Mouse (Mus musculus) embryonic fibroblast, embryonic 13.5 days (primary cell): ENCODE results near the gene Gm3594.
"Not testable (repeated sequence)": the region's sequence is repeated elsewhere in the genome, so short reads cannot be mapped to it uniquely, and the experiment has no call there.

Experiments
- CTCF ChIP-seq: IDR thresholded peaks from 2 replicates; pipeline ENCODE4 v1.5.1; 2011; ENCODE audit warnings: mild to moderate bottlenecking, control low read depth, low read length, moderate library complexity, borderline replicate concordance; ENCODE audit not compliant: insufficient read depth
- POLR2A ChIP-seq: IDR thresholded peaks from 2 replicates; pipeline ENCODE4 v1.6.1; 2011; ENCODE audit warnings: low read depth, mild to moderate bottlenecking, control low read depth, low read length, moderate library complexity

DNA sequence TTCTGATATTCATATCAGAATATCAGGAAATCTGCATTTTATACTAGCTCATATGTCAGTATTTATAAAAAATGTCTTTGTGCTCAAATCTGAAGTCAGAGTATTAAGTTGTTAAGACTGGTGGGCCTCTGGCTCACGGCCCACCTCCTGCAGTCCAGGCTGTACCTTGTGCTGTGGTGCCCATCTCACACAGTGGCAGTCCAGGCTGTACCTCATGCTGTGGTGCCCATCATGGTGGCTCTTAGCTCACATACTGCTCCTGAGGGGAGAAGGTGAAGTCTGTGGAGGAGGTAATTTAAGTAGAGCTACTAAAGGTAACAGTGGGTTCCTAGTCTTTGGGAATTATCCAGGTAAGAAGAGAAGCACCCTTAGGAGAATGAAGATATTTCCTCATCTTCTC lies 27.4 kb upstream of the Gm3594 start:
- not testable (repeated sequence) for TF ChIP-seq CTCF, POLR2A
